Mouse (Mus musculus): ENCODE measurements around the gene Mrpl33. TPM values are rescaled to one million over a fixed set of nuclear protein-coding genes. Genes with fewer than 3 reads are reported as not detected.

Mrpl33 gene
- polyA plus RNA-seq, 1 experiment from 2014 or later: 279 TPM

- H3K4me1 ChIP-seq: 0 out of 2 replicates have a peak, but pooled peaks cover 2% of the 10 kb centered on the region
- H3K9me3 ChIP-seq: no peaks in the 10 kb centered on the region
- no peak overlapping the region for H3K4me3 ChIP-seq
- H3K36me3 ChIP-seq: 0 out of 2 replicates have a peak, but pooled peaks cover 9% of the 10 kb centered on the region
- H3K4me2 ChIP-seq: no peak overlapping the region
- H3K27me3 ChIP-seq: no peaks in the 10 kb centered on the region
- H3K27ac ChIP-seq: no peak overlapping the region
- ATAC-seq (ENCODE audit: insufficient number of reproducible peaks, insufficient read depth, low FRiP score, low TSS enrichment, low read depth): no peak
- 62% methylated on average over 1 of the region's 1 CpGs for WGBS
- H3K9ac ChIP-seq: no peak overlapping the region
Measured at GRCm38 (mm10) chr5:31709389-31709788, 112.7 kb downstream of the Mrpl33 start.

GRCm38 (mm10) chr5:31713280-31713711 is 116.6 kb downstream of the Mrpl33 start:
- no peaks in the 10 kb centered on the region for H3K9me3 ChIP-seq
- no peak overlapping the region for H3K4me3 ChIP-seq
- H3K9ac ChIP-seq: no peak overlapping the region
- no peak overlapping the region for H3K4me2 ChIP-seq
- ATAC-seq (ENCODE audit: insufficient number of reproducible peaks, insufficient read depth, low FRiP score, low TSS enrichment, low read depth): no peak
- no peak overlapping the region for H3K27ac ChIP-seq
- H3K36me3 ChIP-seq: 0 out of 2 replicates have a peak, but pooled peaks cover 6% of the 10 kb centered on the region
- 0 out of 2 replicates have a peak, but pooled peaks cover 2% of the 10 kb centered on the region for H3K4me1 ChIP-seq
- WGBS: 76% methylated on average over 2 of the region's 2 CpGs
- no peaks in the 10 kb centered on the region for H3K27me3 ChIP-seq

- Histone ChIP-seq H3K4me1 (0 out of 2 replicates have a peak, but pooled peaks cover 2% of the 10 kb centered on the region), H3K27ac (no peak overlapping the region), H3K36me3 (0 out of 2 replicates have a peak, but pooled peaks cover 6% of the 10 kb centered on the region), H3K4me3 (no peak overlapping the region), H3K27me3 (no peaks in the 10 kb centered on the region), H3K4me2 (no peak overlapping the region), H3K9ac (no peak overlapping the region), H3K9me3 (no peaks in the 10 kb centered on the region)
- WGBS: 65% methylated on average over 5 of the region's 5 CpGs
- no peak for ATAC-seq (ENCODE audit: insufficient number of reproducible peaks, insufficient read depth, low FRiP score, low TSS enrichment, low read depth)
Measured at GRCm38 (mm10) chr5:31713841-31714264, 117.1 kb downstream of the Mrpl33 start.

Small RNA genes within 50 kb of the gene (microRNA-seq; reads per million reads assigned to microRNA genes)
- gene Mir3473e: not detected

Other genes starting within 250 kb of the Mrpl33 start
- gene Zfp512, start 144.5 kb upstream of the Mrpl33 start, polyA plus RNA-seq (2015; fragmentation: Nextera tagmentation; extraction: Ambion mirVana): 68.7 and 82.2 TPM in 2 replicates
- gene 4930548H24Rik, start 111.2 kb upstream of the Mrpl33 start, polyA plus RNA-seq (2015; fragmentation: Nextera tagmentation; extraction: Ambion mirVana): not detected in 2 replicates
- 70.6 and 75.4 TPM in 2 replicates for gene Gpn1, start 102.2 kb upstream of the Mrpl33 start, polyA plus RNA-seq (2015; fragmentation: Nextera tagmentation; extraction: Ambion mirVana)
- gene Slc4a1ap, start 69.9 kb upstream of the Mrpl33 start, polyA plus RNA-seq (2015; fragmentation: Nextera tagmentation; extraction: Ambion mirVana): 36.3 and 37.4 TPM in 2 replicates
- gene Supt7l, start 69.1 kb upstream of the Mrpl33 start, polyA plus RNA-seq (2015; fragmentation: Nextera tagmentation; extraction: Ambion mirVana): 29.1 and 29.8 TPM in 2 replicates
- 2.6 and 3.2 TPM in 2 replicates for gene Rbks, start 100.7 kb downstream of the Mrpl33 start, polyA plus RNA-seq (2015; fragmentation: Nextera tagmentation; extraction: Ambion mirVana)
- 50.1 and 53.0 TPM in 2 replicates for gene Babam2, start 100.7 kb downstream of the Mrpl33 start, polyA plus RNA-seq (2015; fragmentation: Nextera tagmentation; extraction: Ambion mirVana)